Mouse (Mus musculus) layer of hippocampus, postnatal 25 days (tissue): ENCODE measurements around the gene Echdc3. TPM values are rescaled to one million over a fixed set of nuclear protein-coding genes. Genes with fewer than 3 reads are reported as not detected.

Experiments used
- DNase-seq, 2 experiments: peaks; one replicate each; pipeline ENCODE4 v3.0.0; 2022; ENCODE audit warnings: mixed read lengths in 2 of 2, low spot score in 1 of 2; ENCODE audit errors: extremely low spot score in 1 of 2
- total RNA-seq, 2 experiments: library from RNA; stranded (reverse); gene quantifications; 2 replicates each; pipeline ENCODE4 v1.2.3; 2021

The Echdc3 gene
- under 1 TPM; 0.66 to 0.85 TPM for total RNA-seq

- peak in 1 of 2 experiments; percentile 38 for DNase-seq
These were observed at the start of gene Echdc3 for GRCm38 (mm10) chr2:6212724-6213511. Echdc3 (minus strand) TSS chr2:6213033.

- no peak for DNase-seq
These were observed 48.9 kb upstream of the Echdc3 start for GRCm38 (mm10) chr2:6261718-6262117.

GRCm38 (mm10) chr2:6261201-6261672, 48.4 kb upstream of the Echdc3 start:
- no peak for DNase-seq

GRCm38 (mm10) chr2:6260661-6261060, 47.8 kb upstream of the Echdc3 start:
- DNase-seq, result no peak

- no peak for DNase-seq
These were observed 46.3 kb upstream of the Echdc3 start for GRCm38 (mm10) chr2:6259182-6259581.

- no peak for DNase-seq
These were observed 45.2 kb upstream of the Echdc3 start for GRCm38 (mm10) chr2:6258026-6258425.

GRCm38 (mm10) chr2:6257146-6257545, 44.3 kb upstream of the Echdc3 start:
- peak in 1 of 2 experiments; percentile 10 for DNase-seq

GRCm38 (mm10) chr2:6255989-6256841, 43.4 kb upstream of the Echdc3 start:
- DNase-seq, result peak in 1 of 2 experiments; percentile 41

- no peak for DNase-seq
These were observed 42.7 kb upstream of the Echdc3 start for GRCm38 (mm10) chr2:6255402-6255988.

- DNase-seq, result no peak
These were observed 39.7 kb upstream of the Echdc3 start for GRCm38 (mm10) chr2:6252491-6252890.

GRCm38 (mm10) chr2:6251076-6251496, 38.3 kb upstream of the Echdc3 start:
- DNase-seq, result no peak

GRCm38 (mm10) chr2:6241446-6241845, 28.6 kb upstream of the Echdc3 start:
- no peak for DNase-seq

GRCm38 (mm10) chr2:6240072-6240471, 27.2 kb upstream of the Echdc3 start:
- no peak for DNase-seq

GRCm38 (mm10) chr2:6239333-6239732, 26.5 kb upstream of the Echdc3 start:
- DNase-seq, result no peak

GRCm38 (mm10) chr2:6238679-6239078, 25.8 kb upstream of the Echdc3 start:
- no peak for DNase-seq

- no peak for DNase-seq
These were observed 25.4 kb upstream of the Echdc3 start for GRCm38 (mm10) chr2:6238244-6238643.

- no peak for DNase-seq
These were observed 20.5 kb upstream of the Echdc3 start for GRCm38 (mm10) chr2:6233353-6233752.

GRCm38 (mm10) chr2:6232755-6233154, 19.9 kb upstream of the Echdc3 start:
- DNase-seq, result no peak

GRCm38 (mm10) chr2:6230865-6231264, 18.0 kb upstream of the Echdc3 start:
- no peak for DNase-seq

- no peak for DNase-seq
These were observed 16.9 kb upstream of the Echdc3 start for GRCm38 (mm10) chr2:6229597-6230290.
